ENCODE assay signal across 9 mouse cellular contexts in the genomic region with DNA sequence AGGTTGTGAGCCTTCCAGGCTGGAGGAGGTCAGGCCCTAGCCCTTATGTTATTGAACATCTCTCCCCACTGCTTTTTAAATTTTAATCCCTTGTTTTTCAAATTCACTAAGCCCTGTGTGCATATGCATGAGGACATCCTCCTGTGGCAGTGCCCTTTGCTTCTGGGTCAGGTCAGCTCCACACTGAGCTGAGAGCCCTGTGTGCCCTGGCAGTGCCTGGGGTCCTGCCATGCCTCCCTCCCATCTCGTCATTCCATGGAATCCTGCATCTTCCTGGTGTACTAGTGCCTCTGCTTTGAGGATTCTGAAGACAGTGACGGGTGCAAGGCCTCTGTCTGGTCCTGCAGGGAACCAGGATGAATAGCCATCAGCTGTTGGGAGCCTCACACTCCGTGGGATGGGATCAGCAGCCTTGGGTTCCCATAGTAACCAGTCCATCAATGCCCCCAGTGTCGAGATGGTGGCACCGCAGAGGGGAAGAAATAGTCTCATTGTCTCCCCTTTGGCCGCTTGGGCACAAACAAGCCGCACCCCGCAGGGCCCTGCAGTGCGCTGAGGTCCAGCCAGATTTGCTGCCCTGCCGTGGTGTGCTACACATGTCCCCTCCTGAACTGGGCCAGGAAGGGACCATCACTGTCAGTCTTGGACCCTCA. TPM values are rescaled to one million over a fixed set of nuclear protein-coding genes. Genes with fewer than 3 reads are reported as not detected.
DNase-seq lines count a peak whose midpoint lies in the region; ATAC-seq and TF ChIP-seq lines count a peak whose summit lies in the region.
"Had no signal": no experiment of that assay in that cellular context is flagged by ENCODE, and none has a peak within 500 bp of the region (broad histone marks: within the 10 kb centered on the region; RNA-seq: fewer than 3 reads in every experiment).

No protein-coding gene starts in this region.

- DNase-seq in brain, embryonic 18.5 days (ENCODE audit: low read depth, low spot score), result peak; percentile 28
- peak; percentile 43 for DNase-seq in embryo, embryonic 10 days (ENCODE audit: low spot score)
- DNase-seq in hindbrain, postnatal 0 days (ENCODE audit: low spot score), result peak; percentile 83
- DNase-seq in lung, postnatal 25 days (ENCODE audit: low spot score), result no peak
- no peak for DNase-seq in urinary bladder, adult 18-20 months (ENCODE audit: low spot score in 2 of 2)
- no peak for DNase-seq in adrenal gland, adult 8-10 months
- DNase-seq in urinary bladder, postnatal 4 days (ENCODE audit: low spot score in 2 of 2), result no peak
- DNase-seq: thymus, postnatal 14 days had no signal

- no peaks in the 10 kb centered on the region for H3K9me3 ChIP-seq in hindbrain, postnatal 0 days (ENCODE audit: low read length)
- no peaks in the 10 kb centered on the region for H3K9me3 ChIP-seq in midbrain, embryonic 15.5 days

- H3K4me2 ChIP-seq in hindbrain, postnatal 0 days (ENCODE audit: low read depth, low read length), result no peak overlapping the region
- no peak overlapping the region for H3K4me2 ChIP-seq in midbrain, embryonic 15.5 days

- ATAC-seq in hindbrain, postnatal 0 days, result peak; percentile 93
- peak; percentile 88 for ATAC-seq in midbrain, embryonic 15.5 days (replicated peaks)

- 10% methylated on average over 10 of the region's 10 CpGs for WGBS in hindbrain, postnatal 0 days
- WGBS in midbrain, embryonic 15.5 days, result 6% methylated on average over 10 of the region's 10 CpGs

- no peaks in the 10 kb centered on the region for H3K36me3 ChIP-seq in hindbrain, postnatal 0 days (ENCODE audit: insufficient read depth, low read length)
- no peaks in the 10 kb centered on the region for H3K36me3 ChIP-seq in midbrain, embryonic 15.5 days (replicated peaks)

- no peak overlapping the region for H3K4me3 ChIP-seq in hindbrain, postnatal 0 days (ENCODE audit: low read length)
- H3K4me3 ChIP-seq in midbrain, embryonic 15.5 days, result no peak overlapping the region

- H3K27ac ChIP-seq in hindbrain, postnatal 0 days, result peak overlapping the region; percentile 64; the same call in 1 of the 2 replicates
- peak overlapping the region; percentile 26; the same call in 1 of the 2 replicates for H3K27ac ChIP-seq in midbrain, embryonic 15.5 days

- no peaks in the 10 kb centered on the region for H3K27me3 ChIP-seq in hindbrain, postnatal 0 days (ENCODE audit: insufficient read depth, low read length)
- no peaks in the 10 kb centered on the region for H3K27me3 ChIP-seq in midbrain, embryonic 15.5 days (replicated peaks)

- peaks cover 11% of the 10 kb centered on the region for H3K4me1 ChIP-seq in hindbrain, postnatal 0 days (ENCODE audit: insufficient read depth, low read length)
- H3K4me1 ChIP-seq in midbrain, embryonic 15.5 days, result peaks cover 13% of the 10 kb centered on the region

- peak; percentile 59 for TF ChIP-seq CTCF in hindbrain, postnatal 0 days (IDR thresholded peaks at IDR 0.05; ENCODE audit: low read depth)

- 0 out of 2 replicates have a peak overlapping the region, but pooled peaks have one; percentile 5 for H3K9ac ChIP-seq in hindbrain, postnatal 0 days (replicated peaks; ENCODE audit: low read length)
- no peak overlapping the region for H3K9ac ChIP-seq in midbrain, embryonic 15.5 days

RNA-seq across cellular contexts. Expression of gene Pcsk6, which starts 9.5 kb away (rescaled TPM):
- 13.0 and 20.1 TPM in 2 replicates for total RNA-seq in hindbrain, postnatal 0 days (2014; rRNA removed)
- 2.0 and 2.1 TPM in 2 replicates for polyA plus RNA-seq in hindbrain, postnatal 0 days (2015; fragmentation: Nextera tagmentation; extraction: Ambion mirVana)
- 1.1 TPM in 2 replicates for polyA plus RNA-seq in midbrain, embryonic 15.5 days (2015; fragmentation: Nextera tagmentation; extraction: Ambion mirVana)
- total RNA-seq in adrenal gland, adult 8-10 months (2022), result 10 to 100 TPM; 10.7 to 18.4 (median 14.7) TPM

Comparison
In these comparisons a context has a peak if more than half of its experiments do, and no peak if none do; other contexts are left out.
1. DNase-seq: peak in brain, embryonic 18.5 days (single experiment), embryo, embryonic 10 days (single experiment) and hindbrain, postnatal 0 days (single experiment); none in lung, postnatal 25 days (single experiment), urinary bladder, adult 18-20 months (0 of 2), adrenal gland, adult 8-10 months (single experiment) and urinary bladder, postnatal 4 days (0 of 2).